Mouse (Mus musculus) thymus, adult 2 months (tissue): Measurements from ENCODE around the gene Rasgrp4. TPM values are rescaled to one million over a fixed set of nuclear protein-coding genes. Genes with fewer than 3 reads are reported as not detected.
A peak's percentile ranks its signal among the peaks of the same experiment; 100 is the strongest.

Experiments used
- DNase-seq: peaks from one replicate; pipeline ENCODE4 v3.0.0; 2021
- H3K27ac ChIP-seq: fragments of 200-500 bp; 2 replicates; pipeline ENCODE4 v1.5.1; 2012; ENCODE audit warnings: low read length, control low read depth; ENCODE audit not compliant: control insufficient read depth, insufficient read depth
- H3K27me3 ChIP-seq: fragments of 200-500 bp; 2 replicates; pipeline ENCODE4 v1.6.1; 2012; ENCODE audit warnings: mild to moderate bottlenecking, low read length, moderate library complexity, mixed read lengths; ENCODE audit not compliant: control insufficient read depth, insufficient read depth
- H3K36me3 ChIP-seq: fragments of 200-500 bp; 2 replicates; pipeline ENCODE4 v1.6.1; 2012; ENCODE audit warnings: mild to moderate bottlenecking, low read length, moderate library complexity; ENCODE audit not compliant: control insufficient read depth, insufficient read depth
- H3K4me1 ChIP-seq: fragments of 200-500 bp; replicated peaks from 2 replicates; pipeline ENCODE4 v1.6.1; 2012; ENCODE audit warnings: low read length; ENCODE audit not compliant: control insufficient read depth, insufficient read depth
- H3K4me3 ChIP-seq: fragments of 200-500 bp; 2 replicates; pipeline ENCODE4 v1.5.1; 2012; ENCODE audit warnings: mild to moderate bottlenecking, low read length, control low read depth, moderate library complexity; ENCODE audit not compliant: control insufficient read depth, insufficient read depth
- CTCF ChIP-seq: fragments of 200-500 bp; IDR thresholded peaks from 2 replicates; pipeline ENCODE4 v1.5.1; 2012; ENCODE audit warnings: mild to moderate bottlenecking, control low read depth, low read length, moderate library complexity, borderline replicate concordance; ENCODE audit not compliant: control insufficient read depth, poor library complexity, insufficient read depth; ENCODE audit errors: extremely low read depth
- POLR2A ChIP-seq: fragments of 200-500 bp; IDR thresholded peaks from 2 replicates; pipeline ENCODE4 v1.6.1; 2012; ENCODE audit warnings: mild to moderate bottlenecking, low read length, control low read depth, moderate library complexity; ENCODE audit not compliant: control insufficient read depth, poor library complexity, insufficient read depth; ENCODE audit errors: extremely low read depth
- WGBS: fragments of 180-500 bp; shearing (Covaris S2); methylation state at CpG from one replicate; pipeline ENCODE4 v1.1.7; 2018; 5-methylcytosine and 5-hydroxymethylcytosine counted together
- polyA plus RNA-seq: library from polyadenylated mRNA; depleted of rRNA; stranded (reverse); fragments of >200 nt; gene quantifications from 2 replicates; pipeline ENCODE4 v1.2.3, GENCODE M21; 2012

Gene Rasgrp4
- polyA plus RNA-seq, 1 experiment, result 44.9 TPM

DNA sequence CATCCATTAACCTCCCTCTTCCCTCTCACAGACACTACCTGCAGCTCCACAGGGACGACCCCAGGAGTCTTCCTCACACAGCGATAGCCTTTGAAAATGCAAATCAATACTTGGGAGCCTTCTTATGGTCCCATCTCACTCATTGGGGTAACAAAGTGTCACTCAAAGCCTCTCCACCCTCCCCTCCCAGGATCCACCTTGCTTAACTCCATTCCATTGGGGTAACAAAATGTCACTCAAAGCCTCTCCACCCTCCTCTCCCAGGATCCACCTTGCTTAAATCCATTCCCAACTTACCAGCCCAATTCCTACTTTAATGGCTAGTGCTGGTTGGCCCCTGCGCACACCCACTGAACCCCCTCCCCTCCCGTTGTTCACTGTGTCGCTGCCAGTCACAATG is 23.6 kb downstream of the Rasgrp4 start:
- DNase-seq, result no peak
- no peaks in the 10 kb centered on the region for H3K27me3 ChIP-seq
- no peak overlapping the region for H3K4me3 ChIP-seq
- no peak overlapping the region for H3K27ac ChIP-seq
- no peaks in the 10 kb centered on the region for H3K36me3 ChIP-seq
- WGBS, result 53% methylated on average over 5 of the region's 5 CpGs
- TF ChIP-seq POLR2A (no peak), CTCF (no peak)
- H3K4me1 ChIP-seq, result peaks cover 16% of the 10 kb centered on the region

DNA sequence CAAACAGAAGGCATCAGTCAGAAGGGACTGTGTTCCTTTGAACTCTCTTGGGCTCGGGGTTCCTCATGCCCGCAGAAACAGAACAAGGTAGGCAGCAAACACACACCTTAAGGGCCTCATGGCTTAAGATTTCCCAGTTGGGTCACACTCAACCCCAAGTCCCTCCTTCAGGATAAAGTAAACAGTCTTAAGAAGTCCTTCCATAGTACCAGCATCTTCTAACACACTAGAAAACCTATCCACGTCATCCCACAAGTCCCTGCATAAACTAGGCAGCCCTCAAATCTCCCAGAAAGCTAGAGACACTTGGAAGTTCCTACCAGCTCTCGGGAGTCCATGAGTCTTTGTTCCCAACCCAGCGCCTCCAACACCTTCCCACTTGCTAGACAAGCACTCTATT is 27.6 kb downstream of the Rasgrp4 start:
- no peaks in the 10 kb centered on the region for H3K27me3 ChIP-seq
- no peak overlapping the region for H3K4me3 ChIP-seq
- H3K4me1 ChIP-seq, result peaks cover 4% of the 10 kb centered on the region; the same call in 1 of the 2 replicates
- no peak overlapping the region for H3K27ac ChIP-seq
- no peaks in the 10 kb centered on the region for H3K36me3 ChIP-seq
- WGBS, result 97% methylated on average over 5 of the region's 5 CpGs
- TF ChIP-seq CTCF (no peak), POLR2A (no peak)
- DNase-seq, result no peak

DNA sequence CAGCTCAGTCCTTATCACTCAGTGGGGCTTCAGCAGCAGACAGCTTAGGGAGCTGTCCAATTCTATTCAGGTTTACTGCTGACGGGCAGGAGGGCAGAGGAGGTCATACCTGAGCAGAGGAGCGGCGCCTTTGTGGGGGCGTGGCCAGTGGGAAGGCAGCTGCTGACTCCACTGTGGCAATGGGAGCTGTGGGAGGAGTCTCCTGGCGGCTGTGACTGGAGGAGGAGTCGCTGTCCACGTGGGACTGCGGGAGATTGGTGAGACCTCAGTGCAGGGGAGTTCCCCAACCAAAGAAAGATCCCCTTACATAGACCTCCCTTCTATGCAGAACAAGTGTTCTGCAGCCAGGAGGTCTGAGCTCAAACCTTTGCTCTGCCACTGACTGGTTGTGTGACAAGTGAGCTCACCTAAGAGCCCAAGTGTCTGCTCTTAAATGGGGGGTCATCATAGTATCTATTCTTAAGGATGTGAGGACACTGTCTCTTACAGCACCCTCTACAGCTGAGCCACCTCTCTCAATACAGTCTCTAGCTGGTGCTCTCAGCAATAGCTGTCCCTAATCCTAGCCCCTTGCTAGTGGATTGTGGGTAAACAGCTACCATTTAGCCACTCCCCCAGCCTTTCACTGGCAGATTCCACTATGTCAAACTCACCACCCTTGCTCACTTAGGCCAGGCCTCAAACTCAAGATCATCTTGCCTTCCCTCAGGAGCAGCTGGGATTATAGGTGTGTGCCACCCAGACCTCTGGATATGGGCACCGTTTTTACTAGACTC is 28.3 kb downstream of the Rasgrp4 start:
- no peak for TF ChIP-seq POLR2A
- TF ChIP-seq CTCF, result no peak
- 29% methylated on average over 9 of the region's 9 CpGs for WGBS
- H3K4me3 ChIP-seq, result no peak overlapping the region
- no peaks in the 10 kb centered on the region for H3K27me3 ChIP-seq
- H3K27ac ChIP-seq, result no peak overlapping the region
- H3K36me3 ChIP-seq, result no peaks in the 10 kb centered on the region
- peaks cover 4% of the 10 kb centered on the region; the same call in 1 of the 2 replicates for H3K4me1 ChIP-seq
- DNase-seq, result peak; percentile 21

DNA sequence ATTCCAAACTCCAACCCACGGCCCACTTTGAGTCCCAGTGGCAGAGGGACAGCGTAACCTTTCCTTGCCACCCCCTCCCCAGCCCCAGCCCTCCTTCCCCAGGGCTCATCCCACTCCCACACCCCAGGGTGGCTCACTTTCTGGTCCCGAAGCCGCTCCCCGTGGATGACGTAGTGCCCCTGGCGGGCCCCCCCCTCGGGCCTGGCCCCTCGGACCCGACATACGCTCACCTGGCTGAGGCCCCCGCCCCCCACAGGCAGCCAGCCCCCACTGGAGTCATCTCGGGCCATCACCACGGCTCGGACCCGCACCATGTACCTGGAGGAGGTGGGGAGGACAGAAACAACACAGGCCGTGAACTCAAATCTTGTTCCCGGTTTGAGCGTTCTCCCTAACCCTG is 33.0 kb downstream of the Rasgrp4 start:
- Histone ChIP-seq H3K36me3 (peaks cover 2% of the 10 kb centered on the region), H3K4me1 (peaks cover 34% of the 10 kb centered on the region), H3K27ac (no peak overlapping the region), H3K27me3 (peaks cover 21% of the 10 kb centered on the region), H3K4me3 (no peak overlapping the region)
- no peak for DNase-seq
- TF ChIP-seq CTCF (no peak), POLR2A (no peak)
- 86% methylated on average over 18 of the region's 19 CpGs for WGBS

DNA sequence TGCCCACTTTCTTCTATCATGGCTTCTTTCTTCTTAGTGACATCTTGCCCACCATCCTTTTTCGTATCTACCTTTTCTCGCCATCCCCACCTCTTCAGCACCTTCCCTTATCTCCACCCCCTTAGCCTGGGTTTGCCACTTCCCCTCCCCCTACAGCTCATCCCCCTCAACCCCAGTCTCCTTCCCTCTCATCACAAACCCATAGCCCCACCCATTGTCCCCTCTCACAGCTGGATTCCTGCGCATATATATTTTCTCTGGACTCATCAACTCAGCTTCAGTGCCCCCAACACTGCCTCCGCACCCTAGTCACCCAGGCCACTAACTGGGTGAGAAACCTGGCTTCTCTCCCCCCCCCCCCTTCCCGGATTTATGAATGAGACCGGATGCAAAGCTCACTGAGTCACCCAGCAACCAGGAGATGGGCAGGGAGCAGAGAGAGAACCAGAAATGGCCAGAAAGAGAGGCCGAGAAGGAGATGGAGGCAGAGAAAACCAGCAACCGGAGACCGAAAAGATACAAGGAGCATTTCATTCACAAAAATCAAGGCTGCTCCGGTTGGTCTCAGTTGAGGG is 33.6 kb downstream of the Rasgrp4 start:
- peaks cover 21% of the 10 kb centered on the region for H3K27me3 ChIP-seq
- 56% methylated on average over 10 of the region's 10 CpGs for WGBS
- TF ChIP-seq CTCF, result no peak
- TF ChIP-seq POLR2A, result no peak
- H3K4me3 ChIP-seq, result no peak overlapping the region
- H3K4me1 ChIP-seq, result peaks cover 31% of the 10 kb centered on the region
- H3K27ac ChIP-seq, result no peak overlapping the region
- no peak for DNase-seq
- peaks cover 8% of the 10 kb centered on the region for H3K36me3 ChIP-seq

DNA sequence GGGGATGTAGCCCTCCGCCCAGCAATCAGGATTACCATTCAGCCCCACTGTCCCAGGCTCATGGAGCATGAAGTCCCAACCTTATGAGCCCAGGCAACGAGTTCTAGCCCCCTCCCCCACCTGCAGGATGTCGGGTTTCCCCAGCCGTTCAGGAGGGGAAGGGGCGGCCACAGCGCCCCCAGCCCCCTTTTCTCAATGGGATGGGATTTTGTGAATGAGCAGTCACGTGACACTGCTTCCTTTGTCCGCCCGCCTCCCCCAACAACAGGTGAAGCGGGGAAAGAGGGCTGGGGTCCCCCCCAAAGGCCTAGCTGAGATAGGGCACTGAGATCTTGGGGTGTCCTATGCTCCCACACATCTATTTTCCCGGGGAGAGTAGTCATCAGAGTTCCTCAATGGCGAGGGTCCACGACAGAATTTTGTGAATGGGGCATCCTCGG is 34.2 kb downstream of the Rasgrp4 start:
- peak overlapping the region; percentile 31; the same call in 1 of the 2 replicates for H3K4me3 ChIP-seq
- H3K27ac ChIP-seq, result no peak overlapping the region
- no peak for DNase-seq
- no peak for TF ChIP-seq CTCF
- no peak for TF ChIP-seq POLR2A
- peaks cover 31% of the 10 kb centered on the region for H3K4me1 ChIP-seq
- peaks cover 21% of the 10 kb centered on the region for H3K27me3 ChIP-seq
- peaks cover 14% of the 10 kb centered on the region for H3K36me3 ChIP-seq
- 11% methylated on average over 14 of the region's 14 CpGs for WGBS
